Mouse (Mus musculus) ovary, postnatal 10 days (tissue): Measurements from ENCODE around the gene Lpp.

ENCODE experiments used
- DNase-seq: peaks from one replicate; pipeline ENCODE4 v3.0.0; 2022; ENCODE audit warnings: low spot score

Gene Lpp

DNA sequence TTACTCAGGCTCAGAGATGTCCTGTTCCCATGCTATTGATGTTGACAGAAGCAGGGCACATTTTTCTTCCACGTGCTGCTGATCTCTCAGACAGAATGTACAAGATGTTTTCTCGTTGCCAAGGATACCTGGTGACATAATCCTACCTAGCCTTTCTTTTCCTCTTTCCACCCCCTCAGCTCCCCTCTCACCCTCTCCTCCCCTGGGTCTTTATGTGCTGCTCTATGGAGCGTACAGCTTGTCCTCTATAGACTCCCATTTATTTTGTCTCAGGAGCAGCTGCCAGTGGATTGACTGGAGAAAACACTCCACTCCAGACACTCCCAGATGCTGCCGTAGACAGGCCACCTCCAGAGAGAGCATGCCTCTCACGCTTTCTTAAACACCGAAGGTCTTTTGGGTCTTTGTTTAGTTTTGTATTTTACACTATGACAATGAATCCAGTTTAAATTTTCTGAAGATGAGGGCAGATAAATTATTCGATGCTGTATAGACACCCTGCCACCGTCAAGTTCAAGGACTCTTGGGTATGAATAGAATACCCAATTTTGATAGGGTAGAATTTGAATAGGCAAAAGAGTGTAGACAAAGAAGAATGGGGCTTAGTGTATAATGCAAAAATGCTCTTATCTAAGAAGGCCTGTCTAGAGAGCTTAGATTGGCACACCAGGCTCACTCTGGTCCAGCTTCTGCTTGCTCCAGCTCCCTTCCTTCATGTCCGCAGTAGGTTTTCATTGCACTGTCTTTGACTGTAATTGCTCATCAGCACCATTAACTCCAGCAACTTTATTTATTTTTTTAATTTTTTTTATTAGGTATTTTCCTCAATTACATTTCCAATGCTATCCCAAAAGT lies 548.2 kb downstream of the Lpp start:
- DNase-seq: no peak

DNA sequence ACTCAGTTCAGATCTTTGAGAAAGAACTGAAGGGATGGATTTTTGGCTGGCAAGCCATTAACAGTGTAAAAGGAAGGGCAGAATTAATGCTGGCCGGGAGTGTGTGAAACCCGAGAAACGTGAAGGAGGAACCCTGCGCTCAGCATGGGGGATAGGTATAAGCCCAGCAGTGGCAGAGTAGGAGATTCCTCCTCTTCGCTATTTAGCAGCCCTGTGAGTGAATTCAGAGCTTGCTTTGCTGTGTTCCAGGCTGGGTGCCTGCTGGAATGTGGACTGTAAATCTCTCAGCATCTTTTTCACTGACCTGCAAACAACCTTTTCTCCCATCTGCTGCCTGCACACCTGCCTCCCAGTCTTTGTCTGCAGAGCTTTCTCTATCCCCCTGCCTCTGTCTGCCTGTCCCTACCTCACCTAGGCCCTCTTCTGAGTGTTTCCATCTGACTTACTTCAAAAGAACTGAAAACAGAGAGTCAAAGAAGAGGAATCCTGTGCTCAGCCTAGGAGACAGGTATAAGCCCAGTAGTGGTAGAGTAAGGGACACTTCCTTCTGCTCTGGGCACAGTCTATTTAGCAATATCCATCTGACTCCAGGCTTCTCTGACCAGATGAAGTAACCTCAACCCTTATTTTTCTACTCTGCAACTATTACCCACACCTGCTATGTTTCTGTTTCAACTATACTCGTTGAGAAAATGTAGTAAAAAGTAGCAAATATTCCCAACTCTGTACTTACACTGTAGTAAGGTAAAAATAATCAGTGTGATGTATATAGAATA lies 550.4 kb downstream of the Lpp start:
- DNase-seq: no peak

DNA sequence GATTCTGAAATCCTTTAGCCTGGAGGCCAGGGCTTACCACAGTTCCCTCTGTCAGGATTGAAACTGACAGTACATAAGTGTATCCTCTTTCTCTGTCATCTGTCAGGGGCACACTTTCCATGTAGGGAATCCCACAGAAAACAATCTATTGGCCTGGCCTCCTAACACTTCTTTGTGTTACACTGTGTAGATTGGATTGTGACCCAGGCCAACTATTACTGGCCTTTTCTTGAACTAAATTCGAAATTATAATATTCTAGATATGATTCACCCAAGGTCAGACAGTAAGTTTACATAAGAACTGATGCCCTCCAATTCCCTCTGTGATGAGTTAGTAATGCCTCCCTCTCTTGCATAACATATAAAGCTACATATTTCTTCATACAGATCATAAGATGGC lies 553.0 kb downstream of the Lpp start:
- DNase-seq: no peak

DNA sequence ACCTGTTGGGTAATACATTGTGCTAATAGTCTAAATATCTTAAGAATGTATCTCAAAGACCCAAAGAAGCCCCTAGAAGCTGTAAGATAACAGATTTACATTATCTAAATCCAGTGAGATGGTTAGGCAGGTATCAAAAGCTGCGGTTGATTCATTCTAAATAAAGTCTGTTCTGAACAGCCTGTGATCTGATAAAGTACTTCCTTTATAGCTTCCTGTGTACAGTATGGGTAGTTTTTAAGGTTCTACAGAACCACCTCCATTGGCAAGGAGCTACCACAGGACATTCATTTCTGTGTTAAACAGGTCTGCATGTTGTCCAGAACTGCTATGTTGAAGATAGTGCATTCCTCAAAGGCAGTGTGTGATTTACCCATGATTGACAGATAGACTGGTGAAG lies 554.2 kb downstream of the Lpp start:
- DNase-seq: no peak

DNA sequence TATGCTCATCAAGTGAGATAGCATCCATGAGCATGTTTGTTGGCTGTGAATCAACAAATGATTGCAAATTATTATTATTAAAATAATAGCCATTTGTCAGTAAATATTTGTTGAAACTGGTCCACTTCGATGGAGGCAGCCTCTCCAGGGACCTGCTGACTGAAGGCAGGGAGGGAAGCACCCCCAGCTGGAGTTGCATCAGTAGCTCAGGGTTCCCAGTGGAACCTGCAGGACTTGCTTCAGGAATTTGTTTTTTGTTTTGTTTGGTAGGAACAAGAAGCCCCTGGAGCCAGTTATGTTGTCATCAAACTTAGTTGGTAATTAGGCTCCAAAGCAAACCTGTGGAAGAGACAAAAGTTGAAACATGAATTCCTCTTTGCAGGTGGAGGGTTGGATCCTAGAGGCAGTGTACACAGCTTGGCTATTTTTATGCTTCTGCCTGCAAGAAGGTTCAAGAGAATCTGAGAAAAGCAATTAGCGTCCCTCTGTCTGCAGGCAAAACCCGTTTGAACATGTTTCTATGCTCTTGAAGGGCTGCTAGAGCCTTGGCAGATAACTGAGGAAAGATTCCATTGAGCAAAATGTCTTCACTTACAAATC lies 554.9 kb downstream of the Lpp start:
- no peak for DNase-seq

DNA sequence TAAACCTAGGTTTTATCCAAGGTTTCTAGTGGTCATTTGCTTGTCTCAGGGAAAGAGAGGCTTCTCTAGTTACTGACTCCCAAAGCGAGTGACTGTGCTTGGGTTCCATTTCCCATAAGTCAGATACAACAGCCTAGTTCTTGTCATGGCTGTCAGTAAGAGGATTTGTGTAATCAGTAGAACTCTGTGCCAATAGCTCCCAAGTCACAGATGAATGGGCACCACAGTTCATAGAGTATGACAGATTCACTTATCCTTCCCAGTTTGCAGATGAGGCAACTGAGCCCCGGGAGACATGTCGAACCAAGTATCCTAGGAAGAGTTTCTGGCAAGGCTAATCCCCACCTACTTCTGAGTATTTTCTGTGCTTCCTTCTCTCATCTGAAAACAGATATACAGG lies 556.0 kb downstream of the Lpp start:
- no peak for DNase-seq

DNA sequence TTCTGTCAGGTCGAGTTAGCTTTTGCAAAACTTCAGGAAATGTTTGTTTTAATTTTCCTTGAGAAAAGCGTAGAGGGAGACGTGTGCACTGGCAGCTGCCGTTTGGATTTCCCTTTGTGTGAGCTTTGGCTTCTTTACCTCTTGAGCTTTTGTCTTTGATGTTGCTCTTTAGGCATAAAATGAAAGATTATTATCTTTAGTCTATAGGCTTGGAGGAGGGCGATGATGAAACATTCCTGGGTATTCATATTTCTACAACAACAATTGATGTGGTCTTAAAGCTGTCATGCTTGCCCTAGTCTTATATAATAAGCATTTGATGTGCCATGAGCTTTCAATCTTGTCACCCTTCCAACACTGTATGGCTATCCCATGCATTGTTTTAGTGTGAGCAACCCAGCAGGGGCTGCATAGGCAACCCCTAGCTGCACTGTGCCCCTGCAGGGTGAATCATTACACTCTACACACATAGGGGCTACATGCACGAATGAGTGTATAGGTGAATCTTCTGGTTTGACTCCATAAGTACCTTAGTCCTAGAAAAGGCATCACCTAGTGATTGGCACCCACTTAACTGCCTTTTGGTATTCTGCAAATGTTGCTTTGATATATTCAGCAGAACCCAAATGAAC lies 556.9 kb downstream of the Lpp start:
- no peak for DNase-seq

DNA sequence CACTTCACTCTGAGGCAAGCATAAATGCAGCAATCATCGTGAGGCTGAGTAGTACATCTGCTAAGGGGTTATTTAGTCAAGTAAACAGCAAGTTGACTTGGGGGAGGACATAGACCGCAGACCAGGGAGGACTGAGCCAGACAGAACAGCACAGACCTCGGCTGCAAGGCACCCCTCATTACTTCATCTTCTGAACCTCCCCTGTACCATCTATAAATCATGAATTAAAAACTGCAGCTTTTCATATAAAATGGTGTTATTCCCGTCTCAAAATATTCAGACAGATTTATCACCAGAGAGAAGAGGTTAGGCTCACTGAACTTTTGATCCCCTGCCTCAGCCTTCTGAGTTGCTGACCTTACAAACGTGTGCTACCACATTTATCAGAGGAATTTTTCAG lies 558.6 kb downstream of the Lpp start:
- no peak for DNase-seq

DNA sequence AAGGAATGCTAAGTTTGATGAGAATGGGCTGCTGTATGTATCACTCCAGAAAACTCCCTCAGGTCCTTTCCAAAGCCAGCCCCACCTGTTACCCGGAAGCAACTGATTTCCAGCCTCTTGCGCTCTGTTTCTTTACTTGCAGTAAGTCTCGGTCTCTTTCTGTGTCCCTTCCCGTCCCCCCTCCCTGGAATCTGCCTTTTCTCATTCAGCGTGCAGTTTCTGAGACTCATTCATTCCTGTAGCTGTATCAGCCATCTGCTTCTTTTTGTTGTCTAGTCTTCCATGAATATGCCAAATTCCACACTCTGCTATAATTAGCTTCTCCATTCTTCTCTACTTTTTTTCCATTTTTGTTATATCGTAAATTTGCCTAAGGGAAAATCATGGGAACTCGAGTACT lies 561.7 kb downstream of the Lpp start:
- no peak for DNase-seq

DNA sequence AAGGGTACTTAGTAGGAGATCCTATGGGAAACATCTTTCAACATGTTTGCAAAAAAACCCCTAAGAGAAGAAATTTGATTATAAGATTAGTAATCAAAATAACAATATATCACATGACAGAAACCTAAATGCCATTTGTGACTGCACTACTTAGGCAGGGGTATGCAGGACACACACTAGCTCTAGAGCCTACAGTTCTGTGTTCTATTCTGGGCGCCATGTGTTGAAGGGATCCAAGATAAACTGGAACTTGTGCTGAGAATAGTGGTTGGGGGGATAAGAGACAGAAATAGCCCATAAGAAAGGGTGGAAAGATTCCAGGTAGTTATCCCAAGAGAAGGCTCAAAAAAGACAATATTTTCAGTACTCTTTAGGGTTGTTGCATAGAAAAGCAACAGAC lies 565.4 kb downstream of the Lpp start:
- DNase-seq: no peak

DNA sequence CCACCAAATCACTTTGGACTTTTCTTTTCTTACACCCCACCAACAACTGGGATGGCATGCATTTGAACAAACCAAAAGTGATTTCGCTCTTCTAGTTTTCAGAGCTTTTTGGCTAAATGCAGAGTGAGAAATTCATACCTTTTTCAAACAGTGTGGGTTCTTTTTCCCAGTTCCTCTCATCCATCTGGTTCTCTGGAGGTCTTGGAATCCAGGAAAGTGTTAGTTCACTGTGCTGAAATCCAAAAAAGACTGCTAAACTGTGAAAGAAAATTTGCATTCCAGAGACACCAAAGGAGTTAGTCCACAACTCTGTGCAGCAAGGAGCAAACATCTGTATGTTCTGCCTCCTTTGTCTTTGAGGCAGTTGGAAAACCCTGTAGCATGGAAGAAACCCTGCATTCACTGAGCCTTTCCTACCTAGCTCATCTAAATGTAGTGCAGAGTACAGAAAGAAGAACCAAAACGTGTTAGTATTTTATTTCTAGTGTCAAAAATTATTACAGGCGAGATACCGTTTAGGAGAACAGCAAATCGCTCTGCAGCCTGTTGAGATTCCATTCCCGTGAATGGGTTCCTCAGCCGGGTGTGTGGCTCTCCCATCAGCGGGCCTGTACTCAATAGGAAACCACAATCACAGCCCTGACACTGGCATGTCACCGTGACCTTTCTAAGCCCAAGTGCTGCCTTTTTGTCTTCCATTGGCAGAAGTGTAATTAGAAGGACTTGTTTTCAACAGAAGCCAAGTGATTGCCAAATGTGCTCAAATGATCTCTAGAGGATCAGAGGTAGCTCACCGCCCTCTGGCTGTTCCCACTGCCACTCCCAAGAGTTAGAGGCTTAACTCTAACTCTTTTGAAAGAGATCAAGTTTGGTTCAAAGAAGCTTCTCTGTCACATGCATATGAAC lies 567.8 kb downstream of the Lpp start:
- no peak for DNase-seq

DNA sequence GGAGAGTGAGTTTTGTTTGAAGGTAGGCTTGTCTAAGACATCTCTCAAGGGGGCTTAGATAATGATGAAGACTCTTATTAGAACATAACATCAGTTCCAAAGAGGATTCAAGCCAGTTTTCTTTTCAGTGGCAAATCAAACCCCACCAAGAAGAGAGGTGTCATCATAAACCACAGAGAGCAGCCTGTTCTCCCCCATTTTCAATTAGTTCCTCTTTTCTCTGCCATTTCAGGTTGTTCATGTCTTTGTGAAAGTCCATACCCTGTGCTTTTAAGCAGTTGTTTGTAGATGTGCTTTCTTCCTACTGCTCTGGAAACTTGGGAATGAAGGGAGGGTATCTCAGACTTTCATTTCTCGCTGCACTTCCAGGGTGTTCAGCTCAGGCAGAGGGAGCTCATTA lies 571.0 kb downstream of the Lpp start:
- DNase-seq: no peak

DNA sequence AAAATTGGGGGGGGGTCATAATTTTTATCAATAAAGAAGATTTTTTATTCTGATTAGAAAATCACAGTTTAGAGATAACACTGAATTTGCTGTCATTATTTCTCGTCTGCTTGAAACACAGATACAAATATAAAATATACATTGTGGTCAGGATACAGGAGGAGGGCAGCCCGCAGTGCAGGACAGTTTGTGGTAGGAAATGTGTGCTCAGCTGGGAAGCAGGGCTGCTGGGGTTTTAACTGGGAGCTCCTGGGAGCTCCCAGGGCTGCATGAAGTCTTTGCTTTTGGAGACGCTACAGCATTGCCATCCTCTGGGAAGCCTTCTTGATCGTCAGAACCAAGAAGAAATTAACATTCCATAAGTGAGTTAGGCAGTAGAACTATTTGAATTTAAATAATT lies 571.8 kb downstream of the Lpp start:
- no peak for DNase-seq

DNA sequence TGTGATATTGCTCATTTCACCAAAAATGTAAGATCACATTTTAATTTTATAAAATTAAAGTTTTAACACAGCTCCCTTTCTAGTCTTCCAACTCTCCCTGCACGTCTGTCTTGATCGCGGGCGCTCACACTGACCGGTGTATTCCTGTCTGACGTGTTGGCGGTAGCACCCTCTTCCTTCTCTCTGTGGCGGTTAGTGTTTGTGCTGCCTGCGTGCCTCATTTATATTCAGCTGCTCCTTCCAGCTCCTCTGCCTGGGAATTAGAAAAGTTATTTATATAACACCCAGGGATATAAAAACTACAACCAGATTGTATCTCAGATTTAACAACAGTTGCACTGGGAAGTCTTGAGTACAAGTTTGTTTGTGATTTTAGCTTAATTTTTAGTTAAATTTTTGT lies 573.2 kb downstream of the Lpp start:
- DNase-seq: no peak

DNA sequence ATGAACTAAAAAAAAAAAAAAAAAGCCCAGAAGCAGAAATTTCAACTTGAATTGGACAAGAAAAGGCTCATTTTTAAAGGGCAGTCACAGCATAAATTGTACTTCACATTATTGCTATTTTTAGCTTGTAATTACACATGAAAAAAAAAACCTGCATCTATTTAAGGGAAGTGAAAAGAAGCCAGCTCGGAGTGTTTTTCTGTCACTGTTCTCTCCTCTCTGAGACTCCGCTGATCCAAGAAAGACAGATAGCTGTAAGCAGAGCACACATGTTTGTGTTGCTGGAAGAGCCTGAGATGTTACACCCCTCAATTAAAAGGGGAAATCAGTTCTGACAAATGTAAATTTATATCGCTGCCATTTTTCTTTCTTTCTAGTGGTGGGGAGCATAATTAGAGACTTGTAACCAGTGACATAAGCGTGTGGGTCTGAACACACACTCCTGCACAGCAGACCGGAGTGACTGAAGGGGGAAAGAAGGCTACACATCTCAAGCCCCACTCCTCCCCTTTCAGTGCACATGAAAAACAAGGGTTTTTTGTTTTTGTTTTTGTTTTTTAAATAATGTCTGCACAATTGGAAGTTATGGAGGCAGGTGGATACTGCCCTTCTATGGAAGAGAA lies 579.8 kb downstream of the Lpp start:
- no peak for DNase-seq

DNA sequence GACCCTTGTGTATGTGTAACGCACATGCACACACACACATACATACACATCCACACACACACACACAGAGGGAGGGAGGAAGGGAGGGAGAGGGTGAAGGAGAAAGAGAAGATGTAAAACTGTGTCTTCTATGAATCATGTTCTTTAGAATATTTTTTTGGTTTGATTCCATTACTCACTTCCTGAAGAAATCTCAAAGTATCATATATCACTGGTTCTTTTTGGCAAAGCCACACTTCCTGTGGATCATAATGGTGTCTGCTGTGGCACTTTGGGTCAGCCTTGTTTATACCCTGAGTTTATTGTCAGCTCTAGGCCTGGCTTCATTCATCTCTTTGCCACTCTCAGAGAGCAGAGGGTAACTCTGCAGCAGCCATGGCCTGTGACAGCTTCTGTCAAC lies 584.5 kb downstream of the Lpp start:
- DNase-seq: no peak

DNA sequence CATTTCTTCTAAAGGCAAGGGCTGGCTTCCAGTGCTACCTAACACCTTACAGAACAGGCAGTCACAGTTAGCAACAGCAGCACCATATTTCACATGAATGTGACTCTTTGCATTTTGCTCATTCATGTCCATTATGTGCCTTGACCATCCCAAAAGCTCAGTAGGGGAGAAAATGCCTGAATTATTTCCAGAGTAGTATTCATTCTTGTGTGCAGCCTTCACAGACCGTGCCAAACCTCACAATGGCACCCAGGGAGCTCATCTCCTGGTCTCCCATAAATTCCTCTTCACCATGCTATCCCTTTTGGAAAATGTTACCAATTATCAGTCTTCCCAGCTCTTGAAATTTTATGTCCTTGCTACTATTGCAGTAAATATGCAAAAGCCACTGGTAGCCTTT lies 584.9 kb downstream of the Lpp start:
- no peak for DNase-seq

DNA sequence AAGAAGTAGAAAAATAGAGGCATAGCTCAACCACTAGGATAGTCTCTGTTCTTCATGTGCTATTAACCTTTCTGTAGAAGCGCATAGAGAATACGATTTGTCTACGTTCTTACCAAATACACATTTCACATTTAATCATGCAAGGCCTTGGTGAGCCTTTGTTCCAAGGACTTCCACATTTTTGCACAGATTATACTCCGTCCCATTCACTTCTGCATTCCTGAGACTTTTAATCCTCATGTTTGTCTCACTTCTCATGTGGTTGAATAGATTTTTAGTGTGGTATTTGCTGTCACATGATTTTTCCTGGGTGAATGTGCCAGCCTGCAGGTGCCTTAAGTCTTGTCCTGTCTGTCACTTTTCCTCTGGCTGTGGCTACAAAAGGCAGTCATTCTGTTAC lies 586.1 kb downstream of the Lpp start:
- no peak for DNase-seq

DNA sequence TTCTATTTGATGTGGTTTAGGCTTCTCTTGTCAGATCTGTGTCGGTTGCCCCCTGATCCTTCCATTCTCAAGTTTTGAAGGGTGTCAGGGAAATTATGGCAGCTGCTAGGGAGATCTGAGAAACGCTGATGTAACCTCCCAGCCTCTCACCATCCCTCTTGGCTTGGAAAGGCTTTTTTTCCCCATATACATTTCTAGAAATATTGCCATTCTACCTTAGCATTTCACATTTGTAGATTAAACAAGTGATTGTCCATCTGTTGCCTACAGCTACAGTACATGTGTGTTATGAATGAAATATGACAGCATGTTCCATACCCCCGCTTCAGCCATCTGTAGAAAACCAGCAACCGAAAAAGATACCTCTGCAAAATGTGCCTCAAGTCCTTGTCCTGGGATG lies 589.5 kb downstream of the Lpp start:
- DNase-seq: no peak

DNA sequence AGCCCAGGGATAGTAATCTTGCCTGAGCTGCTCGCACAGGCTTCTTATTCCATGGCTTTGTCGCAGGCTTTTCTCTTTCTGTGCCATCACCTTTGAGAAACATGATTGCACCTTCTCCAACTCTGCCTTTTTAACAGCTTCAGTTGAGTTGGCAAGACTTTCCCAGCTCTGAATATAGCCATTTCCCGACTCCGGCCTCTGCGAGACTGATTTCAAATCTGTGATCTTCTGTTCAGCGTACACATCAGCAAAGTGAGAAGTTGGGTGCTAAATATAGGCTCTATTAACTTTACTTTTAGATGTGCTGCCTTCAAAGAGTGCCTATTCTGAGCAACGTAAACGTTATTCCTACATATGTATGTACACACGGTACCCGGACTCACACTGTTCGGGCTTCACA lies 597.0 kb downstream of the Lpp start:
- DNase-seq: no peak

DNA sequence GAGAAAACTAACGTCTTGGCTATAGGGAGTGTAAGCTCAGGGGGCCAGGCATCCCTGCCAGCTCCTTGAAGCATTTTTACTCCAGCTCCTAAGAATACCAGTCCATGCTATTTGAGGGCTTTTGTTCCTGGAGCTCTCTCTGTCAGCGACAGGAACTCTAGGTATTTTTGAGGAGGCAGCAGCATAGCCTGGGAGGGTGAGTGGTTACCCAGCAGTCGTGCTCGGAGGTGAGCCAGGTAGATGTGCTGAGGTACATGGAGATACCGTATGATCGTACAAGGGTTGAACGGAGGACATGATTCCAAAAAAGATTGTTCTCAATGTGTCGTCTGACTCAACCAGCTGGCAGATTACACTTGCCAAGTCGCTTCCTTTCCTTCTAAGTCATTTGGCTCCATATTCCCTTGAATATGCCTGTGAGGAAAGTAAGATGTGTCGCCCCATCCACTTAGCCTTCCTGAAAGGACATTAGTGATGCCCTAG lies 597.8 kb downstream of the Lpp start:
- no peak for DNase-seq
